Mouse (Mus musculus): ENCODE data around the gene Igfbp5.

Gene Igfbp5

GRCm38 (mm10) chr1:72809951-72810675 is 64.6 kb downstream of the Igfbp5 start:
- DNase-seq (ENCODE audit: low read depth, low spot score), result no peak

GRCm38 (mm10) chr1:72809304-72809703 is 65.4 kb downstream of the Igfbp5 start:
- no peak for DNase-seq (ENCODE audit: low read depth, low spot score)
